Mouse (Mus musculus) ES-E14 (cell line): ENCODE results near the gene Hist1h2bg. TPM values are rescaled to one million over a fixed set of nuclear protein-coding genes. Genes with fewer than 3 reads are reported as not detected.
"Not testable (repeated sequence)": the region's sequence is repeated elsewhere in the genome, so short reads cannot be mapped to it uniquely, and the experiment has no call there.

ENCODE experiments used
- DNase-seq: peaks from one replicate; pipeline ENCODE4 v3.0.0-alpha.2; 2013; ENCODE audit warnings: low read depth, low spot score
- H3K27ac ChIP-seq: 2 replicates; pipeline ENCODE4 v1.5.1; 2012; ENCODE audit warnings: low read depth, mild to moderate bottlenecking, low read length, moderate library complexity, mixed read lengths; ENCODE audit not compliant: poor library complexity, insufficient read depth, severe bottlenecking
- H3K36me3 ChIP-seq: 2 replicates; pipeline ENCODE4 v1.6.1; 2012; ENCODE audit warnings: mild to moderate bottlenecking, low read length, moderate library complexity, mixed read lengths; ENCODE audit not compliant: control insufficient read depth, poor library complexity, insufficient read depth, severe bottlenecking
- H3K4me1 ChIP-seq, 2 experiments: fragments of 150-350 bp in 1 of 2; sonication (generic) in 1 of 2; 2 replicates each; pipeline ENCODE4 v1.6.1; 2012; ENCODE audit warnings: low read length in 2 of 2, mild to moderate bottlenecking in 1 of 2, mixed read lengths in 1 of 2; ENCODE audit not compliant: control insufficient read depth in 2 of 2, insufficient read depth in 2 of 2, poor library complexity in 1 of 2
- H3K4me3 ChIP-seq, 2 experiments: fragments of 150-350 bp in 1 of 2; sonication (generic) in 1 of 2; 2 replicates each; pipeline ENCODE4 v1.5.1; 2012; ENCODE audit warnings: low read length in 2 of 2, low read depth in 1 of 2, mild to moderate bottlenecking in 1 of 2, mixed read lengths in 1 of 2; ENCODE audit not compliant: insufficient read depth in 1 of 2, poor library complexity in 1 of 2, severe bottlenecking in 1 of 2
- H3K9ac ChIP-seq: 2 replicates; pipeline ENCODE4 v1.6.1; 2012; ENCODE audit warnings: low read depth, mild to moderate bottlenecking, low read length, mixed read lengths; ENCODE audit not compliant: poor library complexity, insufficient read depth, severe bottlenecking
- H3K9me3 ChIP-seq: fragments of 150-350 bp; sonication (generic); 2 replicates; pipeline ENCODE4 v1.6.1; 2012; ENCODE audit warnings: low read depth, mild to moderate bottlenecking, low read length; ENCODE audit not compliant: control insufficient read depth, insufficient read depth
- CHD2 ChIP-seq: IDR thresholded peaks from 2 replicates; pipeline ENCODE4 v1.6.1; 2014; ENCODE audit warnings: mild to moderate bottlenecking, low read depth, low read length, inconsistent platforms
- HCFC1 ChIP-seq: IDR thresholded peaks from 2 replicates; pipeline ENCODE4 v1.6.1; 2012; ENCODE audit warnings: low read length, inconsistent platforms, borderline replicate concordance; ENCODE audit not compliant: insufficient read depth
- MAFK ChIP-seq: IDR thresholded peaks from 2 replicates; pipeline ENCODE4 v1.6.1; 2014; ENCODE audit warnings: mild to moderate bottlenecking, low read depth, low read length, inconsistent platforms; ENCODE audit not compliant: insufficient read depth
- ZC3H11A ChIP-seq: IDR thresholded peaks from 2 replicates; pipeline ENCODE4 v1.6.1; 2012; ENCODE audit warnings: low read depth, mild to moderate bottlenecking, inconsistent platforms, low read length, borderline replicate concordance
- ZNF384 ChIP-seq: IDR thresholded peaks from 2 replicates; pipeline ENCODE4 v1.6.1; 2012; ENCODE audit warnings: low read depth, low read length, inconsistent platforms
- in situ Hi-C, 2 experiments: fragments of 600-800 bp; cut with MboI; formaldehyde crosslinking; loops; one replicate each; pipeline ENCODE4 v1.15.1; 2025; ENCODE audit warnings: low sequenced_read_pairs in 2 of 2, inconsistent platforms in 1 of 2; ENCODE audit not compliant: unreplicated experiment in 2 of 2
- total RNA-seq: library from RNA; depleted of rRNA; stranded (reverse); fragments of 300-350 nt; gene quantifications from 2 replicates; pipeline ENCODE4 v1.2.3, GENCODE M21; 2012

Hist1h2bg gene
- total RNA-seq, 1 experiment = 2,074 TPM

DNA sequence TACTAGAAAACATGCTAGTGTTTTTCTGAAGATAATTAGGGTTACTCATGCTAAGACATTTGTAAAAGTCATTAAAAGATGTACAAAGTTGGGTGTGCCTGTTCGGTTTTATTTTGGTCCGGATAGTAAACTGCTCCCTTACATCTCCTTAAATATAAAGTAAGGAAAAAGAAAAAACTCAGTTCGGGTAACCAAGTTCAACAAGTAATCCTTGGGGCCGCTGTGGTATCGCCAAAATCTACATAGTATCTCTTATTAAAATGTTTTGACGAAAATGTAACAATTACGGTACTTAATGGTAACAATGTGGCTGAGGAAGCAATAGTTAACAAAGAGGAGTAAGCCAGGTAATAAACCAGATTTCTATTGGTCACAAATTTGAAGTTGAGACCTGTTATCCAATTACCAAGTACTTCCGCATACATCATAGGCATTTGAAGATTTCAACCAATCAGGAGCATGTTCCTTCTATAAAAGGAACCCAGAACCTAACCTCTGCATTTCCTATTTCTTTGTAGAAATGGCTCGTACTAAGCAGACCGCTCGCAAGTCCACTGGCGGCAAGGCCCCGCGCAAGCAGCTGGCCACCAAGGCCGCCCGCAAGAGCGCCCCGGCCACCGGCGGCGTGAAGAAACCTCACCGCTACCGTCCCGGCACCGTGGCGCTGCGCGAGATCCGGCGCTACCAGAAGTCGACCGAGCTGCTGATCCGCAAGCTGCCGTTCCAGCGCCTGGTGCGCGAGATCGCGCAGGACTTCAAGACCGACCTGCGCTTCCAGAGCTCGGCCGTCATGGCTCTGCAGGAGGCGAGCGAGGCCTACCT, 27.0 kb upstream of the Hist1h2bg start, which contains the start of gene Hist1h3f:
Gene Hist1h3f, plus strand, starts transcription at position 88 of the 822 bp plus-strand sequence.
- Histone ChIP-seq H3K36me3 (no peaks in the 10 kb centered on the region), H3K27ac (peak within 1 kb of the TSS; percentile 86), H3K4me3 (peak within 1 kb of the TSS; percentile 70 to 73), H3K9me3 (no peaks in the 10 kb centered on the region), H3K9ac (peak within 1 kb of the TSS; percentile 75), H3K4me1 (no peaks in the 10 kb centered on the region; a peak in 1 of 4 replicates)
- TF ChIP-seq CHD2 (peak; percentile 91), HCFC1 (peak; percentile 49; the same call in 1 of the 2 replicates), ZC3H11A (no peak), MAFK (no peak), ZNF384 (no peak)
- in situ Hi-C loops = loop anchor here in 1 of 2 experiments (25.0 kb wide), 1 partner anchor 1507 kb away; the partner anchor contains the start of genes Hist1h2ag, Hist1h2ah, Hist1h2bj and Hist1h2bk
- peak; percentile 90 for DNase-seq

DNA sequence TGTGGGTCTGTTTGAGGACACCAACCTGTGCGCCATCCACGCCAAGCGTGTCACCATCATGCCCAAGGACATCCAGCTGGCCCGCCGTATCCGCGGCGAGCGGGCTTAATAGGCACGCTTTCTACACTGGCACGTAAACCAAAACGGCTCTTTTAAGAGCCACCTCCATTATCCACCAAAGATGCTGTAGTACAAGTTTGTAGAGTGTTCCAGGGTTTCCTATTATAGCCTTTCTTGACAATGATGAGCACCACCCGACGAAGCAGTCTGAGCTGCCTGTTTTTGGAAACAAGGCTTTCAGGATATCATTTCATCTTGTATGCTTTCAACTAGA, 26.4 kb upstream of the Hist1h2bg start:
- DNase-seq, H3K36me3 ChIP-seq, H3K4me1 ChIP-seq, H3K9me3 ChIP-seq: not testable (repeated sequence)
- peak overlapping the region; percentile 86 for H3K27ac ChIP-seq
- H3K4me3 ChIP-seq = peak overlapping the region; percentile 60 to 73
- in situ Hi-C loops = loop anchor here in 1 of 2 experiments (25.0 kb wide), 1 partner anchor 1507 kb away; the partner anchor contains the start of genes Hist1h2ag, Hist1h2ah, Hist1h2bj and Hist1h2bk
- peak overlapping the region; percentile 74 for H3K9ac ChIP-seq

DNA sequence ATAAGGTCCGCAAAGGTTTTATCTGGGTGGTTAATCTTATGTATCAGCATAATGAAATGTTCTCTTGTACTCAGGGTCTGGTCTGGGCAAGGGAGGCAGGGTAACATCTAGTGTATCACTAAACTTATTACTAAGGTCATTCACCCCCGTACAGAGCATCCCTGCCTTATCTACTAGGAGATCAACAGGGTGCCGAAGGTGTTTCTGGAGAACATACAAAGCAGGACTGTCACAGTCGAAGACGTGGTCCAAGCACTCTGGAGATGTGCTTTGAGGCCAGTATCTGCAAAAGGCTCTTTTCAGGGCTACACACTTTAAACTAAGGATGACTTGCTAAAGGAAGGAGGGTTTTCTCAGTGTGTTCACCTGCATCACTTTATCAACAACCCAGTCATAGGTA, 24.5 kb upstream of the Hist1h2bg start:
- Histone ChIP-seq H3K9me3 (no peaks in the 10 kb centered on the region), H3K27ac (no peak overlapping the region), H3K4me3 (no peak overlapping the region), H3K9ac (no peak overlapping the region), H3K4me1 (no peaks in the 10 kb centered on the region; a peak in 1 of 4 replicates), H3K36me3 (no peaks in the 10 kb centered on the region)
- in situ Hi-C loops = loop anchor here in 1 of 2 experiments (25.0 kb wide), 1 partner anchor 1509 kb away; the partner anchor contains the start of genes Hist1h2ag, Hist1h2ah, Hist1h2bj and Hist1h2bk
- DNase-seq = no peak
- TF ChIP-seq MAFK (no peak), ZNF384 (no peak), ZC3H11A (no peak), CHD2 (no peak), HCFC1 (no peak)

DNA sequence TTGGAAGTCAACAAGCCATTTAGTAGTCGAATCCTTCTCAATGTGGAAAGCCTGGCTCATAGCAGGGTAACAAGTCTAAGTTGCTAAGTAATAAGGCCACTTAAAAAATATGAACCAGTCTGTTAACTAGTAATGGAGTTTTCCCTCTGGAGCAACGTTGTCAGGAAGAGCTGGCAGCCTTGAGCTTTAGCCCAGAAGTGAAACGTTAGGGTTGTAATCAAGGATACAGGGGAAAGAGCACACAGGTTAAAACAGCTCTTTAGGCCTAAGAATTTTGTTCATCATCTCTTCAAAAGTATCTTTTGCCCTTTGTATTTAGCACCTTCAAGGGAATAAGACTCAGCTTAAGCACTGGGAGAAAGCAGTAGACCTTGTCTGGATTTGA, 20.4 kb upstream of the Hist1h2bg start:
- H3K36me3 ChIP-seq = no peaks in the 10 kb centered on the region
- peak overlapping the region; percentile 84; the same call in 1 of the 2 replicates for H3K9ac ChIP-seq
- H3K9me3 ChIP-seq = no peaks in the 10 kb centered on the region
- peak overlapping the region; percentile 22 to 64 for H3K4me3 ChIP-seq
- TF ChIP-seq ZC3H11A (no peak), MAFK (no peak), CHD2 (no peak), HCFC1 (no peak)
- H3K4me1 ChIP-seq = 0 out of 4 replicates have a peak, but pooled peaks cover 0 to 2% of the 10 kb centered on the region in 2 experiments
- peak overlapping the region; percentile 92; the same call in 1 of the 2 replicates for H3K27ac ChIP-seq
- DNase-seq = no peak
- in situ Hi-C loops = loop anchor here (10.0 to 25.0 kb wide), 3 partner anchors 194 to 1813 kb away; partner anchors contain the start of genes Hist1h4j (in 2 of the 2), Hist1h2ag (in 1 of the 2), Hist1h2ah (in 1 of the 2) and Hist1h2bb (in 1 of the 2)

DNA sequence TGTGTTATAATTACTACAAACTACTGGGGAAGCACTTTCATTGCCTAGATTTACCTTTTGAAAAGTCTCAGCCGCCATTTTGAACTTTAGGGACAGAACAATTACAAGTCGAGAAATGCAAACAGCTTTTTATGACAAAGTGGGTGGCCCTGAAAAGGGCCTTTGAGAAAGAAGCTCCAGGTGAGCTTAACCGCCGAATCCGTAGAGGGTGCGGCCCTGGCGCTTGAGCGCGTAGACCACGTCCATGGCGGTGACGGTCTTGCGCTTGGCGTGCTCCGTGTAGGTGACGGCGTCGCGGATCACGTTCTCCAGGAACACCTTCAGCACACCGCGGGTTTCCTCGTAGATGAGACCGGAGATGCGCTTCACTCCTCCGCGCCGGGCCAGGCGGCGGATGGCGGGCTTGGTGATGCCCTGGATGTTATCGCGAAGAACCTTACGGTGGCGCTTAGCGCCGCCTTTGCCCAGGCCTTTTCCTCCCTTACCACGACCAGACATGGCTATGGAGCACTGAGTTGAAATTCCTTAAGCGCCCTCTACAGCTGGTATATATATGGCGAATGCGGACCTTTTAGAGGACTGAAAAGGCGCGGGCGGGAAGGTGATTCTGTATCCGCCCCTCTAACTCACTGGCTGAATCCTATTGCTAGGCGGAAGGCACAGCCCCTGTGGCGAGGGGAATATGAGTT, 19.9 kb upstream of the Hist1h2bg start, which contains the start of gene Hist1h4f:
Gene Hist1h4f, minus strand, starts transcription at position 503 of the 689 bp plus-strand sequence.
- peak within 1 kb of the TSS; percentile 84 for H3K9ac ChIP-seq
- in situ Hi-C loops = loop anchor here (10.0 to 25.0 kb wide), 3 partner anchors 194 to 1814 kb away; partner anchors contain the start of genes Hist1h4j (in 2 of the 2), Hist1h2ag (in 1 of the 2), Hist1h2ah (in 1 of the 2) and Hist1h2bb (in 1 of the 2)
- H3K9me3 ChIP-seq, H3K4me1 ChIP-seq, H3K36me3 ChIP-seq: not testable (repeated sequence)
- peak within 1 kb of the TSS; percentile 92 for H3K27ac ChIP-seq
- H3K4me3 ChIP-seq = peak within 1 kb of the TSS; percentile 22 to 64
- peak; percentile 96 for DNase-seq
